Comparison of ENCODE assay signal across 7 mouse cellular contexts in genomic region chr11:118202410-118203233, GRCm38 (mm10). TPM values are rescaled to one million over a fixed set of nuclear protein-coding genes. Genes with fewer than 3 reads are reported as not detected.
A peak's percentile ranks its signal among the peaks of the same experiment; 100 is the strongest.
DNase-seq lines count a peak whose midpoint lies in the region.

No protein-coding gene starts in this region.

- peak overlapping the region; percentile 60 for H3K4me3 ChIP-seq in embryonic facial prominence, embryonic 10.5 days

- WGBS in embryonic facial prominence, embryonic 10.5 days = 6% methylated on average over 19 of the region's 19 CpGs

- peak overlapping the region; percentile 87 for H3K27ac ChIP-seq in embryonic facial prominence, embryonic 10.5 days (replicated peaks)

- no peaks in the 10 kb centered on the region for H3K36me3 ChIP-seq in embryonic facial prominence, embryonic 10.5 days (replicated peaks)

- intact Hi-C loops in left cerebral cortex, postnatal 25 days (cut with DNase I) = no loop called here

- H3K9me3 ChIP-seq in embryonic facial prominence, embryonic 10.5 days = no peaks in the 10 kb centered on the region

- DNase-seq in adrenal gland, postnatal 36 days = peak; percentile 75 to 82
- DNase-seq in embryonic facial prominence, embryonic 10.5 days (ENCODE audit: low spot score) = peak; percentile 76
- peak; percentile 98 for DNase-seq in heart, adult 11 months
- DNase-seq in kidney, adult 11 months = peak; percentile 45
- DNase-seq in left cerebral cortex, postnatal 25 days (ENCODE audit: low spot score in 2 of 2) = peak; percentile 84 to 90
- DNase-seq in mesoderm, embryonic 11.5 days (ENCODE audit: low read depth, low spot score) = peak; percentile 75
- peak; percentile 56 for DNase-seq in skeletal muscle tissue, adult 2 months (ENCODE audit: low read depth, low spot score)

- H3K4me1 ChIP-seq in embryonic facial prominence, embryonic 10.5 days = peaks cover 79% of the 10 kb centered on the region

- H3K27me3 ChIP-seq in embryonic facial prominence, embryonic 10.5 days (replicated peaks; ENCODE audit: low read depth, poor library complexity, severe bottlenecking) = no peaks in the 10 kb centered on the region

RNA-seq across cellular contexts. Expression of gene Cyth1, which starts 45.8 kb away (rescaled TPM):
- total RNA-seq in adrenal gland, postnatal 36 days (2021) = 10 to 100 TPM; 28.6 to 35.8 TPM
- polyA plus RNA-seq in embryonic facial prominence, embryonic 10.5 days (2016; fragmentation: Nextera tagmentation; extraction: Ambion mirVana) = 15.5 and 15.8 TPM in 2 replicates
- 10 to 100 TPM; 64.9 to 70.1 TPM for total RNA-seq in left cerebral cortex, postnatal 25 days (2021)

Comparison
In these comparisons a context has a peak if more than half of its experiments do, and no peak if none do; other contexts are left out.
1. Peak in every context shown above with its lines: DNase-seq, H3K4me3 ChIP-seq and H3K27ac ChIP-seq.
2. DNase-seq: peak in every context shown above with its lines; median percentile 98 in heart, adult 11 months; 87 in left cerebral cortex, postnatal 25 days; 78 in adrenal gland, postnatal 36 days; 76 in embryonic facial prominence, embryonic 10.5 days; 75 in mesoderm, embryonic 11.5 days; 56 in skeletal muscle tissue, adult 2 months; 45 in kidney, adult 11 months.